Mouse (Mus musculus): ENCODE measurements at regions not wholly inside any gene's neighbourhood (a gene's known extent, or its start where the extent isn't known, plus 50 kb on each side); places are given as distances from the start of the nearest gene placed in this dataset.
A peak's percentile ranks its signal among the peaks of the same experiment; 100 is the strongest.

DNA sequence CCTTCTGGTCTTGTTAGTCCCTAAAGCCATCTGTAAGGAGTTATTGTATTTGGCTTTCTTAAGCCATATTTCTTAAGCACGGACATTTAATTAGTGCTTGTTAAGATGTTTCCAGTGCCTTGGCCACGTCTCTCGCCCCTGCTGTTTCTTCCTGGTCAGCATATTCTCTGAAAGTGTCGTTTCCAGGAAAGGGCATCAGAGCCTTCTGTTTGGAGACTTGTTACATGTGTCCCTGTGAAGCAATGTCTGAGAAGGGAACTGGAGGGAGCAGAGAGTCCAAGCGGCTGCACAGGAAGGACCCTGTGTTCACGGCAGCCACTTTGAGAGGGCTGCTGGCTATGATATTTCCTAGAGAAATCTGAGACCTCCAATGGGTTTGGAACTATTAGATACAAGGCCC is 320.7 kb downstream of the Mtx2 start:
- no peak for DNase-seq

DNA sequence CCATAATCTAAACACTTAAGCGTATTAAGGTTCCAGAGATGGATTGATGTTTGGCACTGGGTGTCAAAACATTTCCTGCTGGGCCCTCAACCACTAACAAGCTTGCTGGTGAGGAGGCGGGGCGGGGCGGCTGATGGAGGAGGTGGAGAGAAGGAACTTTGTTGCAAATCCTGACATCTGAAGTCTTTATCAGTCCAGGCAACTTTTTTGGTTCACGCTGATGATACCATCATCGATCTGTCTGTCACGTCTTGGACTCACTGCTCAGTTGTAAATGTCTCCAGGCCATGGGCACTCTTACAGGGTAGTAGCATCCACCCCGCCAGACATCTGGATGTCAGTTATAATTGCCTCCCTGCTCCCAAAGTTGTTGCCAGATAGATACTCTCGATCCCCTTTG is 321.8 kb downstream of the Mtx2 start:
- DNase-seq: no peak

DNA sequence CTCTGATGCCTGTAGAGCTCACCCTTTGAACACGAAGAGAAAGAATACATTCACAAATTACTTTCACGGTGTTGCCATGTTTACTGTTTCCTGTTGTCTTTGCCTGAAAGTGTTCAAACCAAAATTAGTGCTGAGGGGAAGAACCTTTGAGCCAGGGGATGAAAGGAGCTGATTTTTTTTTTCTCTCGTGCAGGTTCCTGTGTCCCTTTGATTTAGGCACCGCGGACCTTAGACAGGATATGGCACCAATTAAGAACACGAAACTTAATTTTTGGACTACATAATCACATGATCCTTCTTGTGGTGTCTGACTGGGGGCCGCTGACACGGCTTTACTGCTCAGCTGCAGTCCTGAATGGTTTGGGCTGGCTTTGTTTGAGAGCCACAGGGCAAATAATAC is 322.4 kb downstream of the Mtx2 start:
- DNase-seq: no peak

DNA sequence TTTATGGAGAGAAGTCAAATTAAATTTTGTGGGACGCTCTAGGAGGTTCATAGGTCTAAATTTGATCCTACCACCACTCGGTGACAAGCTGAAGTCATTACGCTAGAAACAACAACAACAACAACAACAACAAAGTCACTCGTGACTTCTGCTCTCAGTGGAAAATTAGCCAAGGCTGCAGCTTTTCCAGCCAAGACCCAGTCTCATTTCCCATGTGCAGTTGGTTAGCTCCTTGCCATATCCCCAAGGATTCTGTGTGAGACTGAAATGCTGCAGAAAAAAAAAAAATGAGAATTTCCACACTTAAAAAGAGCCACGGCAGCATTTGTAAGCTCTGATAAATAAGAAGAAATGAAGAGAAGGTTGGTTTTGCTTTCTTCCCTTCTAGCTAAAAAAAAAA is 323.4 kb downstream of the Mtx2 start:
- no peak for DNase-seq

DNA sequence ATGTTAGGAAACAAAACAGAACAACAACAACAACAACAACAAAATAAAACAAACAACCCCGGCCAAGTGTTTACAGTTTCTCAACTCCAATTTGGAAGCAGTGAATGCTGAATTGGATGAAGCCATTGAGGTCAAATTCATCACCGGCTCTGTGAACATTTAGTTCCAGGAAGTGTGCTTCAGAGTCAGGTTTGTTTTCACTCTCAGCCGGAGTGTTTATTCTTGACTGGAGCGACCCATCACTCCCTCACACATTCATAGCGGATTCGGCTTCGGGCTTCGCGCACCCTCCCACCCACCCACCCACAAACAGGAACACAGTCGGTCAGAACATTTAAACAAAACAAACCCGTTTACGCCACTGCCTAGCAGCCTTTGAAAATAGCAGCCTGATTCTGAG is 324.0 kb downstream of the Mtx2 start:
- no peak for DNase-seq

DNA sequence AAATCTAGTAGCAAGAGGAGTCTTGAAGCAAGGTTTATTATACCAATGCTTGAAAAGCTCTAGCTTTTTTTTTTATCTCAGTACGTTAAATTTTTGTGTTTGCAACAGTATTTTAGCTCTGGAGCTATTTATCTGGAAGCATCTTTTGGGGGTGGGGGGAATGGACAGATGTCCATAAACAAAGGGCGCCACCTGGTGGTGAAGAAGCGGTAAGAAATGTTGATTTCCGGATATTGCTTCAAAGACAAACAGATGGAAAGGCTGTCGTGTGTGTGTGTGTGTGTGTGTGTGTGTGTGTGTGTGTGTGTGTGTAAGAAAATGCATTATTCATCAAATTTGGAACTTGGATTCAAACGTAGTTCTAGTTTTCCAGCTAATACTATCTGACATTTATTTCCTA is 325.4 kb downstream of the Mtx2 start:
- DNase-seq: peak; percentile 47

DNA sequence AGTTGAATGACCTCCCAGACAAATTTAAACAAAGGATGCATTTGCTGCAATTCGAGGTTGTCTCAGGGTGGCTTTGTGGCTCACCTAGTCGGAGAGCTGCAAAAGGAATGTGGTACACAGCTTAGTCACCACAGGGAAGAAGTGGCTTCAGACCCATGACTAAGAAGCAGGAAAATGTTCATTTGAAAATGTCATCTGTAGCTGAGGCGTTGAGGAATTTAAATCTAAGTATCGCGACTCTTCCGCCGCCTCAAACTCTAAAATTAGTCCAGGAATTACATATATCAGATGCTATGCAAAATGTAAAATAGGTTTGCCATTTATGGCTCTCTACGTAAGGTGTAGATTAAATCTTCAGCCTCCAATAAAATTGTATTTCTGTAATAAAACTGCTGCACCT is 325.9 kb downstream of the Mtx2 start:
- no peak for DNase-seq

DNA sequence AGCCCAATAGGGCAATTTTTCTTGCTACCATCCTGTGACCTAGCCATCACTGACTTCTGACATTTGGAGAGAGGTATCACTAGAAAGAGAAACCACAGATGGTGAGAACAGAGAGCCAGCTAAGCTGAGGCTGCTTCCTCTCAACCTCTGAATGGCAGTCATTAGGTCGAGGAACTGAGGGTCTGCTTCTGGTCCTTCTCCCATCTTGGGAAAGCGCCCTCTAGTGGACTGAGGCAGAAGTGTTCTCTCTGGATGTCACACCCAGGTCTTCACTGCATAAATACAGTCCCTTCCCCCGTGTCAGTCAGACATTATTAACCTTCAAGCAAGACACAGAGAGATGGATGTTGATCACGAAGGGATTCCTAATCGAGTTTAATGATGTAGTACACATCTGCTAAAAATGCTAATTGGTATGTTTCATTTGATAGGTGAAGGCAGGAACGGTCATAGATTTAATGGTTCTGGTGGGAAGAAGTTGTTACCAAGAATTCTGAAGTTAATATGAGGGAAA is 326.9 kb downstream of the Mtx2 start:
- DNase-seq: peak; percentile 59

DNA sequence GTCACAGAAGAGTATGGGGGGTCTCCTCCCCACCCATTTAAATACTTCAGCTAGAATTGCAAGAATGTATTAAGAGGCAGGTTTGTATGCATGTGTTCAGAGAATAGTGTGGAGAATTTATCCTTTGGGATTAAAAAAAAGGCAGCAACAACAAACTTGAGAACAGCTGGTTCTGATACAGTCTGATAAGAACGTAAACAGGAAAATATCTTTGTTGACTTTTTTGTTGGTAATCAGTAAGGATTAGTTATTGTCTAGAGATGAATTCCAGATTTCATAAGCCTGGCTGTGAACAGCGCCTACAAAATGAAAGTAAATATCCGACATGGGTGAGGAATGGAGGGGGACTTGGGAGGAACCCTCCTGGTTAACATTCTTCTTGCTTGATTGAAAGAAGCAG is 328.8 kb downstream of the Mtx2 start:
- DNase-seq: no peak

DNA sequence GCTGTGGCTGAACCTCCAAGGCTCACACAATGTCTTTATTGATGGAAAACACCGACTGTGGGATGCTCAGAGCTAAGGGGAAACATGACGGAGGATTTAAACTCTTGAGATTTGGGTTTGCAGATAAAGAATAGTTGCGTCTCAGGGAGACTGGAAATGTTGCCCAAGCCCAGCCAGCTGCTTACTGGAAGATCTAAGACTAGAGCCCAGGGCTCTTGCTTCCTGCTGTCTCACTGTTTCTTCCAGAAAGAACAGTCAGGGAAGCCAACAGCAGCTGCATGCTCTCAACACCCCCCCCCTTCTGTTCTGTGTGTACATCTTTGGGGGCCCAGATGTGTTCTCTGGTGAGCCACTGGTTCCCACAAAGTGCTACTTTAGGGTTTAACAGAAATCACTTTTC is 333.0 kb downstream of the Mtx2 start:
- DNase-seq: no peak

DNA sequence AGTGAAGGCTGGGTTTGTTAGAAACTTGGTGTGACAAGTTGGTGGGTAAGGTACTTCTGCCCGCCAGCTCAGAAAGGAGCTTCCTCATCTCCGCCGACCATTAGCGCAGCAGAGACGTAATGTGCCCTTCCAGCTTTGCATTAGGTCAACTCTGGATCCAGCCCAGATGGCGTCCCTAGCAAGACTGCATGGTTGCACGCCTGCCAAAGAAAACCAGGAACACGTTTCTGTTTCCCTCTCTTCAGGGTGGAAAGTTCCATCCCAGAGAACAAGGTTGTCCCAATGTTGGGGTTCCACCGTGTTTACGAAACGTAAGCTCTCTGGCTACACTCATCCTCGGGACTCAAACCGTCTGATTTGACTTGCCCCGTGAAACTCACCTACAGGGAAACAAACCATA is 335.5 kb downstream of the Mtx2 start:
- DNase-seq: no peak

DNA sequence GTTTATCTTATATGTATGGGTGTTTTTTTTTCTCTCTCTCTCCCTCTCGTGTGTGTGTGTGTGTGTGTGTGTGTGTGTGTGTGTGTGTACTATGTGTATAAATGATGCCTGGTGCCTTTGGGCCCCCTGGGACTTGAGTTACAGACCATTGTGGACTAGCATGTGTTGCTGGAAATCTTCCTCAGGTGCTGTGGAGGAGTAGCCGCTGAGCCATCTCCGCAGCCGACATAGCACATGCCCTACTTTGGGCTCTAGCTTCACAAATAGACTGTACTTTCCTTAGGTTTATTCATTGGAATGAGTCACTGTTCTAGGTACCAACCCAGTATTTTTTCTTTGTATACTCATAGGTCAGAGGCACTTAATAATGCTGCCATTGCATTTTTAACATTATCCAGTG is 339.4 kb downstream of the Mtx2 start:
- DNase-seq: no peak

DNA sequence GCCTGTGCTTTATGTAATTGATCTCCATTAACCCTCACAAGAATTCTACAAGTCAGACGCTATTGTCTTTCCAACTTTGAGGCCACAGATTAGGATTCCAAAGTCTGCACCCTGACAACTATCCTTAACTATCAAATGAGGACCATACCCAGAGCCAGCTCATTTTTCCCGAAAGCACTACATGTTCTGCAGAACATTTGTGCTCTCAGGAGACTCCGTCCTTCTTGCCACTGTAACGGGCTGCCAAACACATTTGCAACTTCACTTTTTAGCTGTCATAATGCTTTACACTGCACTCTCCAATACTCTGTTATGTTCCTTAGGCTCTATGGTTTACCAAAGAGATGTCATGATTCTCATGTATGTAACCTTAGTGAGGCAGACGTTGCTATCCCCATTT is 350.7 kb downstream of the Mtx2 start:
- no peak for DNase-seq

DNA sequence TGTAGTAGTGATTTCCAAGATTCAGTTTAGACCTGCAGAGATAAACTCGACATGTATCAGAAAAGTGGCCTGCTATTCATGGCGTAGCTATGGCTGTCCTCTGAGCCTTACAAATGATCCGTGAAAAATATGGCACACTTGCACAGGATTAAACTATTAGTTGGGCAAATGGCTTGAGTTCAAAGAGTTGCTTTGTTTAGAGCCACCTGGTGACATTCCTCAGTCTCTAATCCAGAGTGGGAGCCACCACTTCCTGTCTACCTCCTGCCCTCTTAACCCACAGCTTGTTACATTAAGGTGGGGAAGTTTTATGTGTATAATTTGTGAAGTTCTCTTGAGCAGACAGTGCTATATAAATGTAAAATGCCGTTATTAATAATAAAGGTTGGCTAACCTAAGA is 357.7 kb downstream of the Mtx2 start:
- DNase-seq: no peak

DNA sequence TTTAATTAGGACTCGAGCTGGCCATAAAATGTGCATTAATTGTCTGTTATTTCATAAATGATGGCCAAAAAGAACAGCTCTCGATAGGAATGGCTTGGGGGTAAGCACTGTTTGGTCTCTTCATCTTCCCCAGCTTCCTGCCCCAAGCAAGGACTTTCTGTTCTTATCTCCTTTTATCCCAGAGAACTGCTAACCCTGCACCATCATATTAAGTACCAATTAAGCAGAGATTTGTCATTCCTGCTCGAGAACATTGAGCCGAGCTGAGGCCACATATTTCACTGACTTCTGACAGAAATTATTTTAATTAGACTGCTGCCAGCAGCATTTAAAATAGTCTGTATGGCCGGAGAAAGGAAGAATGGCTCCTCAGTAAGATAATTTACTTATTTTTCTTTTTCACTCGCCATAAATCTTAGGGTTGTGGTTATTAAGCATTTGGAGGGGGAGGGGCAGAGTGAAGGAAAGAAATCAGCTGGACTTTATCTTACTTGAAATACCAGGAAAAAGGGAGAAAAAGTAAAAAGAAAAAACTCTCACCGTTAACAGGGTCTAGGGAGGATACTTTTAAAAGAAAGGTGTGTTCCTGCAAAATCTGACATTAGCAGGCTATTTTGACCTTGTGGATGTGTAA is 377.1 kb downstream of the Mtx2 start:
- DNase-seq: no peak

DNA sequence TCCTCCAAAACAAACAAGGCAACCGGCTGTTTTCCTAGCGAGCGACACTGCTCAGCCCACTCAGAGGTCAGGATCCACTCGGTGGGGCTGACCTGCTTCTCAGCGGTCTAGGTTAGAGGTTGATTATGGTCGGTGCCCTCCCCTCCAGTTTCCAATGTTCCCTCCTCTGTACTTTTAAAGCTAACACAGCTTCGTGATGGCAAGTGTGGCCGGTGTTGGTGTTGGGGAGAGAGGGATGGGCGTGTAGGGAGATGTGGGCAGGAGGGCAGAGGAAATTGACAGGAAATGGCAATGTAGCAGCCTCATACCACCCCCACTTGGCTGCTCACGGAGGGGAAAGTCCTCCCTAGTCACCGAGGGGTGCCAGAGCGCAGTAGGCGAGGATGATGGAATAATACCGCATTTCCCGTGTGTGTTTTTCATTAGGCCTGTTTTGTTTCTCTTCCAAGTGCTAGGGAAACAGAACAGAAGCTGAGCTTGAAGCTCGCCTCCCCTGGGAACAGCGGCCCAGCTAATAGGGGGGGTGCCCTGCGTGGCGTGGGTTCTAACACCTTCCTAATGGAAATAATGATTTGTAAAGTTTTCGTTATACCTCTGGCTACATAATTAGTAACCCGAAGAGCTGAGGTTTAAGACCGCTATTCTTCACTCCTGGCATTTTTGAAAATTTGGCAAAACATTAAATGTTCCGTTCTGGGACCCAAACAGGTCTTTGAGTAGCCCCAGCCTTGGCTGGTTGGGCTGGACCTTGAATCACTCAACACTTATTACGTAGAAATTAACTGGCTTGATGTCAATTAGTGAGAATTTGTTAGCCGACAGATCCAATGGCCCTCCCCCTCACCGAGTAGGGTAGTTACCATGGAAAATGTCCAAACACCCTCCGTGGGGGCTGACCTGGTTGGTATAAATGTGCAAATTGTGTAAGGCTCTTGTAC is 383.5 kb downstream of the Mtx2 start:
- no peak for DNase-seq

DNA sequence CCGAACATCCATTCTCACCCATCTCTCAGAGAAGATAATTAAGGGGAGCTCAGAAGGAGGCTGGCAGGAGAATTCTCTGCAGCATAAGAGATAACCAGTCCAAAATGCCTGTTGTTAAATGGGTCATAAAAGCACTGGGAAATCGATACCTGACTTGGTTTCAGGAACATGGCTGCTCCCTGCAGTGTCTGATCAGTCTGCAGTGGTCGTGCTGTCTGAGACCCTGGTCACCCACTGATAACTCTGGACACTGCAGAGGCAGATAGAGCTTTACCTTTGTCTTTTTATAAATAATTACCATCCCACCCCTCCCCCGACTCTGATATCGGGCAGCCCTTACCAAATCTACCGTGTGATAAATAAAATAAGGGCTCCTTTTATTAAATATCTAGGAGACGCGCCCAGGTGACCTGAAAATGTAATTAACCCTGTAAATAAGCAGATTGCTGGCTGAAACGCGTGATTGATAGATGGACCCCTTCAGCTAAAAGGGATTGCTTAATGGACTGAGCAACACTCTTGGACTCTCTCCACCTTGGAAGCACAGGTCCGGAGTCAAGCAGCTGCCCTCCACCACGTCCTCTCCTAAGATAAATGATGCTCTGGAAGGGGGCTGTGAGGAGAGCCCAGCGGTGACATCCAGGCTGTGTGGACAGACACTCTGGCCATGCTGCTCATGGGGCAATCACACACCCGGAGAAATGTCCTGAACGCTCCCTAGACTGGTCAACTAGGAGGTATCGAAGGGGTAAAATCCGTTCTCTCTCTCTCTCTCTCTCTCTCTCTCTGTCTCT is 384.4 kb downstream of the Mtx2 start:
- DNase-seq: no peak

DNA sequence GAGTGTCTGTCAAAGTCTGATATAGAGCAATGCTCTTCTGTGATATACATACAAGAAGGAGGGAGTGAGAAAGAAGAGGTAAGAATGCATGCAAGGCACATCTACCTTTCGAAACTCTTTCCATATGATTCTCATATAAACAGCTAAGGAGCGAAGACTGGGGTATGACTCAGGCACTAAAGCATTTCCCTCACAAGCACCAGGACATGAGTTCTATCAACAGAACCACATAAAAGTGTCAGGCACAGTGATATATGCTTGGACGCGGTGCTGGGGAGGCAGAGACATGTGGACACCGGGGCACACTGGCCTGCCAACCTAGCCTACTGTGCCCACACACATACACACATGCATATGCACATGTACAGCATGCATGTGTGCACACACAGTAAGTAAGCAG is 391.3 kb downstream of the Mtx2 start:
- DNase-seq: no peak

DNA sequence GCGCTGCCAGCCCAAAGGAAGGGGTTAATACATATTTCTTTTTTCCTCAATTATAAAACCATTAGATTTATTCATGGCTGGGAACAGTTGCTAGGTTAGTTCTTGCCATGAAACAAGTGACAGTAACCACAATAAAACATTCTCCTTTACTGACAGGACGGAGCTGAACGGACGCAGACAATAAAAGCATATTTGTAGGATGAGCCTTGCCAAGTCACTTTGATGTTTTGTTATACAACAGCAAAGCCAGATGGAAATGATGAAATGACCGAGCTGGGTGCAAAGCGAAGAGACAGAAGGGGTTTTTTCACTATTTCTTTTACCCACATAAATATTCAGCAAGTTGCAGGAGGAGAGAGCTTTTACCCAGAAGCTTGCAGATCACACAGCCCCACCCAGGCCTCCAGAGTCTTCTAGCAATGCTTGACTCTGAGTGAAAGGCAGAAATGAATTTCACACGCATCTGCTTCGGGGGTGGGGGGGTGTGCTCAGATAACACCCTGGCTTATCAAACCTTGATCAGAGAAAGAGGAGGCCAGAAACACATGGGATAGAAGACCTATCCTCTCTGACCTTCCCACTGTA is 395.3 kb downstream of the Mtx2 start:
- DNase-seq: no peak

DNA sequence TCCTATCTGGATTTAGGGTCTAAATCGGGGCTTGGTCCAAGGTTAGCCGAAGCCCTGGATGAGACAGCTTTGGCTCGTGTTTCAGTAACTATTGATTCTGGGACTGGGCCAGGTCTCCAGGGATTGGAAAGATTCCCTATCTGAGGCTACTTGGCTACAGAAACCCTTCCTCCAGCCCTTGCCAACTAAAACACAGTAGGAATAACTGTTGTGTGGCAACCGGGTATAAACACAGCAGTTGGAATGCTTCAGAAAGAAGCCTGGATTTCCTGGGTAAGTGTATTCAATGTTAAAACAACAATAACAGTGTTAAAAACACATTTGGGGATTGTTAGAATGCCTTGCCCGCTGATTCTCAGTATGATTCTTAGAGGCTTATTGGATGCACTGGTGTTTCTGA is 398.8 kb downstream of the Mtx2 start:
- DNase-seq: no peak

DNA sequence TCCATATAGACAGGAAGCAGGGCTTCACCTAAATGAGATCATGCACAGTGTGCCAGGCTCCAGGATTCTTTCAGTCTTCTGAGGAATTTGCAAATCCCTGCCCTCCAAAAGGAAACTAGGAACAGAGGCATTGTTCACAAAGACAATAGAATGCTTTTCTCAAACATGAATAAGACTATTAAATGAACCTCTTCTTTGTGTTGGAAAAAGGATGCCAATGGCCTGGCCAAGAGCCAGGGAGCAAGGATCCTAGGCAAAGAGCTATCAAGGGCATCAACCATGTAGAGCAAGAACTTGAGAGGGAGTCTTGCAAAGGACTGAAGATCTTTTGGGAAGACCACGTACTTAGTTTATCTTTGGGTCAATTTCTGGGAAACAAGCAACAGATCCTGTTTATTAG is 415.4 kb downstream of the Mtx2 start:
- DNase-seq: no peak

DNA sequence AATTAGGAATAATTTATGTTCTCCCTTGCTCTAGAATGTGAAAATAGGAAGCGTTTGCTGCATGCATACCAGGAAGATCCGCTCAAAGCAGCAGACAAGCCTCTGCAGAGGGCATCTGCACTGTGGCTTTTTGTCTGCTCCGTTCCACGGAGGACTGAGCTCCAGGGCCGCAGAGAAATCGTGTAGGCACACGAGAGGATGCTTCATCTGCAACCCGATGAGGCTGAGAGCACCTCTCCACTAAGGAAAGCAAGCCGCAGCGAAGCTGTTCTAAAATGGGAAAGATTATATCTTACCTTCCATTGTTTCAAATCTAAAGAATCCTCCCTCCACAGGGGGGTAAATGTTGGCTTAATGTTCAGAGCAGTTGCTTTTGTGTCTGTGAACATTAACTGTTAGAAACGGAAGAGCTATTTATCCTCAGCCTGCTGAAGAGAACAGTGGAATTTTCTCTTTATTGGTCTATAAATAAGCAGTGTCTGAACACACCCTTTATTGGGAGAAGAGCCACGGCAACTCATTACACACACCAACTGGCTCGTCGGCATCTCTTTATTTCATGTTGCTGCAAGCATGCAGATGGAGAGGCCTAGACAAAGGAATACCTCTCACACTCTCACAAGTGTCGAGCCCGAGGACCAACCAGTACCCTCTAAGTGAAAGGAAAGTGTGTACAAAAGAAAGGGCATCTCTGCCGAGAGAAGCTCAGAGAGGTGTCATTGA is 414.6 kb upstream of the Hnrnpa3 start:
- DNase-seq: no peak

DNA sequence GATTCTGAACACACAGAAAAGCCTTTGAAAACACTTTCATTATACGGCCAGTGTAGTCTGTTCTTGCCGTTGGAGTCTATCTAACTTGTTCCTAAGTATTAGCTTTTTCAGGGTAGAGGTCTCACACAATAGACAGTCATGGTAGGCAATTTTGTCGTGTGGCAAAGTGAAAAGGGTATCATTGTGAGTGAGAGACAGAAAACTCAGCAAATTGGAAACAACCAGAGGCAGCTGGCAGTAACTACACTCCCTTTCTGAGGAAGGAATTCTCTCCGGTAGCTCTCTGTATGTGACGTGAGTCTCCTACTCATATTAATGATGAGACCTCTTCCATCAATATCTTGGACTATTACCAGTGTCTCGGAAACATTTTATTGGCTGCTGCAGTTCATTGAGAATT is 413.8 kb upstream of the Hnrnpa3 start:
- DNase-seq: no peak
